Mouse (Mus musculus) bone marrow, adult 2 months (tissue): Measurements from ENCODE around the gene Syde2.

ENCODE experiments used
- CTCF ChIP-seq: fragments of 200-500 bp; IDR thresholded peaks from 2 replicates; pipeline ENCODE4 v1.5.1; 2011; ENCODE audit warnings: low read length, control low read depth; ENCODE audit not compliant: control insufficient read depth, insufficient read depth
- POLR2A ChIP-seq: fragments of 200-500 bp; IDR thresholded peaks from 2 replicates; pipeline ENCODE4 v1.6.1; 2011; ENCODE audit warnings: low read depth, mild to moderate bottlenecking, control low read depth, low read length, borderline replicate concordance; ENCODE audit not compliant: control insufficient read depth

DNA sequence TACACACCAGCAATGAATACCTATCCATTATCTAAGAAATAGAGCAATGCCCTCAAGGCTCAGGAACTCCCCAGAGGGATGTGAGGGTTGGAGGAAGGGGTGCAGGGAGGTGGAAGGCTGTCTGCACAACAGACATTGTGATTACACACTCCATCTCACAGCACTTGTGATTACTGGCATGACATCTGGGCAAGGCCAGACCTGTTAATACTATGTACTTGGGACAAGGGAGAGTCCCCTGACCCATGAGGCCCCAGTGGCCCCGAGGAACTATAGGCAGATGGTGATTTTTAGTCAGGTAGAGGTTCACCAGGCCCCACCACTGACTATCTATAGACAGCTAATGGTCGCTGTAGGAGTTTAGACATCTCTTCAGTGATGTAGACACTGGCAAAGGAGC is 66.2 kb downstream of the Syde2 start:
- TF ChIP-seq CTCF: no peak
- no peak for TF ChIP-seq POLR2A
